Mouse (Mus musculus) intestine, postnatal 0 days (tissue): ENCODE results near the gene Cx3cr1. TPM values are rescaled to one million over a fixed set of nuclear protein-coding genes. Genes with fewer than 3 reads are reported as not detected.

Experiments used
- ATAC-seq: fragments of 200-750 bp; cut with Nextera tagmentation; 2 replicates; pipeline ENCODE4 v1.8.0; 2017; ENCODE audit warnings: mild to moderate bottlenecking, moderate TSS enrichment, moderate library complexity
- H3K27ac ChIP-seq: fragments of 300-500 bp; sonication (generic); 2 replicates; pipeline ENCODE4 v1.5.1; 2014; ENCODE audit warnings: mild to moderate bottlenecking, low read depth, low read length, moderate library complexity
- H3K27me3 ChIP-seq: fragments of 300-500 bp; sonication (generic); replicated peaks from 2 replicates; pipeline ENCODE4 v1.6.1; 2014; ENCODE audit warnings: low read length, mixed read lengths; ENCODE audit not compliant: control insufficient read depth, insufficient read depth
- H3K36me3 ChIP-seq: fragments of 300-500 bp; sonication (generic); 2 replicates; pipeline ENCODE4 v1.6.1; 2014; ENCODE audit warnings: mild to moderate bottlenecking, moderate library complexity; ENCODE audit not compliant: control insufficient read depth, insufficient read depth
- H3K4me1 ChIP-seq: fragments of 300-500 bp; sonication (generic); replicated peaks from 2 replicates; pipeline ENCODE4 v1.6.1; 2014; ENCODE audit warnings: antibody characterized with exemption, low read length, mixed read lengths; ENCODE audit not compliant: control insufficient read depth, insufficient read depth
- H3K4me2 ChIP-seq: fragments of 300-500 bp; sonication (generic); replicated peaks from 2 replicates; pipeline ENCODE4 v1.6.1; 2014; ENCODE audit warnings: low read depth, mild to moderate bottlenecking, moderate library complexity
- H3K4me3 ChIP-seq: fragments of 300-500 bp; sonication (generic); 2 replicates; pipeline ENCODE4 v1.5.1; 2014; ENCODE audit warnings: low read depth, low read length
- H3K9ac ChIP-seq: fragments of 300-500 bp; sonication (generic); 2 replicates; pipeline ENCODE4 v1.6.1; 2014; ENCODE audit warnings: mild to moderate bottlenecking, low read depth, low read length
- H3K9me3 ChIP-seq: fragments of 300-500 bp; sonication (generic); 2 replicates; pipeline ENCODE4 v1.6.1; 2016; ENCODE audit warnings: mixed run types; ENCODE audit not compliant: control insufficient read depth
- CTCF ChIP-seq: sonication (generic); IDR thresholded peaks from 2 replicates; pipeline ENCODE4 v1.5.1; 2016; ENCODE audit warnings: low read depth, mild to moderate bottlenecking, control low read depth, antibody characterized with exemption, moderate library complexity
- WGBS: fragments of 180-500 bp; shearing (Covaris S2); extraction: QIAGEN DNeasy Blood & Tissue Kit; methylation state at CpG from one replicate; pipeline ENCODE4 v1.1.7; 2014; 5-methylcytosine and 5-hydroxymethylcytosine counted together
- polyA plus RNA-seq: library from polyadenylated mRNA; unstranded; fragments of >200 nt; fragmentation: Nextera tagmentation; extraction: Ambion mirVana; gene quantifications from 2 replicates; pipeline ENCODE4 v1.2.1, GENCODE M21; 2015

Cx3cr1 gene
- polyA plus RNA-seq, 1 experiment from 2014 or later = 5.4 TPM

GRCm38 (mm10) chr9:119887144-119887901, 182.4 kb downstream of the Cx3cr1 start:
- H3K4me1 ChIP-seq = no peaks in the 10 kb centered on the region
- 73% methylated on average over 4 of the region's 4 CpGs for WGBS

GRCm38 (mm10) chr9:119854170-119854569, 215.5 kb downstream of the Cx3cr1 start:
- no peaks in the 10 kb centered on the region for H3K9me3 ChIP-seq
- TF ChIP-seq CTCF = no peak
- H3K4me3 ChIP-seq = no peak overlapping the region
- no peaks in the 10 kb centered on the region for H3K4me1 ChIP-seq
- no peak overlapping the region for H3K27ac ChIP-seq
- ATAC-seq = peak; percentile 82
- no peaks in the 10 kb centered on the region for H3K36me3 ChIP-seq
- 38% methylated on average over 8 of the region's 8 CpGs for WGBS
- H3K4me2 ChIP-seq = no peak overlapping the region
- no peaks in the 10 kb centered on the region for H3K27me3 ChIP-seq
- no peak overlapping the region for H3K9ac ChIP-seq

More at GRCm38 (mm10) chr9:119887144-119887901, 182.4 kb downstream of the Cx3cr1 start:
- no peak for TF ChIP-seq CTCF
- Histone ChIP-seq H3K36me3 (no peaks in the 10 kb centered on the region), H3K27ac (no peak overlapping the region), H3K9ac (no peak overlapping the region), H3K27me3 (no peaks in the 10 kb centered on the region), H3K4me3 (no peak overlapping the region), H3K4me2 (no peak overlapping the region), H3K9me3 (no peaks in the 10 kb centered on the region)
- ATAC-seq = 0 out of 2 replicates have a peak, but pooled peaks have one; percentile 31

- no peaks in the 10 kb centered on the region for H3K27me3 ChIP-seq
- TF ChIP-seq CTCF = no peak
- H3K27ac ChIP-seq = no peak overlapping the region
- H3K9ac ChIP-seq = no peak overlapping the region
- no peaks in the 10 kb centered on the region for H3K9me3 ChIP-seq
- H3K36me3 ChIP-seq = no peaks in the 10 kb centered on the region
- 51% methylated on average over 2 of the region's 2 CpGs for WGBS
- no peaks in the 10 kb centered on the region for H3K4me1 ChIP-seq
- H3K4me3 ChIP-seq = no peak overlapping the region
- ATAC-seq = no peak
- no peak overlapping the region for H3K4me2 ChIP-seq
These were observed 216.4 kb downstream of the Cx3cr1 start for GRCm38 (mm10) chr9:119853071-119853846.

- H3K27me3 ChIP-seq = no peaks in the 10 kb centered on the region
- no peak overlapping the region for H3K4me2 ChIP-seq
- WGBS = 77% methylated on average over 10 of the region's 10 CpGs
- ATAC-seq = no peak
- no peaks in the 10 kb centered on the region for H3K4me1 ChIP-seq
- no peak overlapping the region for H3K4me3 ChIP-seq
- no peak overlapping the region for H3K27ac ChIP-seq
- peak; percentile 44 for TF ChIP-seq CTCF
- no peak overlapping the region for H3K9ac ChIP-seq
- no peaks in the 10 kb centered on the region for H3K36me3 ChIP-seq
- H3K9me3 ChIP-seq = no peaks in the 10 kb centered on the region
These were observed 217.2 kb downstream of the Cx3cr1 start for GRCm38 (mm10) chr9:119852347-119853030.

Other genes with a start within 250 kb of the Cx3cr1 start
- 0.20 and 0.25 TPM in 2 replicates for gene Scn11a, start 244.4 kb downstream of the Cx3cr1 start, polyA plus RNA-seq
- 14.3 and 16.5 TPM in 2 replicates for gene Wdr48, start 175.0 kb downstream of the Cx3cr1 start, polyA plus RNA-seq
- gene Gorasp1, start 132.3 kb downstream of the Cx3cr1 start, polyA plus RNA-seq = 14.4 and 16.4 TPM in 2 replicates
- gene Ttc21a, start 132.3 kb downstream of the Cx3cr1 start, polyA plus RNA-seq = not detected in 2 replicates
- gene Csrnp1, start 85.2 kb downstream of the Cx3cr1 start, polyA plus RNA-seq = 3.8 and 4.2 TPM in 2 replicates
- gene Xirp1, start 46.3 kb downstream of the Cx3cr1 start, polyA plus RNA-seq = 0.10 and 0.14 TPM in 2 replicates
- 0.25 and 0.42 TPM in 2 replicates for gene Ccr8, start 22.2 kb upstream of the Cx3cr1 start, polyA plus RNA-seq
- 15.8 and 16.1 TPM in 2 replicates for gene Slc25a38, start 40.5 kb upstream of the Cx3cr1 start, polyA plus RNA-seq
- gene Rpsa, start 57.8 kb upstream of the Cx3cr1 start, polyA plus RNA-seq = 654 and 675 TPM in 2 replicates
- 0.05 TPM in 1 of 2 replicates, not detected in the other for gene Mobp, start 79.8 kb upstream of the Cx3cr1 start, polyA plus RNA-seq
- gene Myrip, start 231.6 kb upstream of the Cx3cr1 start, polyA plus RNA-seq = 0.47 and 0.55 TPM in 2 replicates